Mouse (Mus musculus) spleen, postnatal 10 days (tissue): ENCODE measurements around the gene Fam90a1b.
"Not testable (repeated sequence)": the region's sequence is repeated elsewhere in the genome, so short reads cannot be mapped to it uniquely, and the experiment has no call there.

ENCODE experiments used
- DNase-seq, 2 experiments: peaks; one replicate each; pipeline ENCODE4 v3.0.0; 2021 to 2022; ENCODE audit warnings: low spot score in 2 of 2

Fam90a1b gene

DNA sequence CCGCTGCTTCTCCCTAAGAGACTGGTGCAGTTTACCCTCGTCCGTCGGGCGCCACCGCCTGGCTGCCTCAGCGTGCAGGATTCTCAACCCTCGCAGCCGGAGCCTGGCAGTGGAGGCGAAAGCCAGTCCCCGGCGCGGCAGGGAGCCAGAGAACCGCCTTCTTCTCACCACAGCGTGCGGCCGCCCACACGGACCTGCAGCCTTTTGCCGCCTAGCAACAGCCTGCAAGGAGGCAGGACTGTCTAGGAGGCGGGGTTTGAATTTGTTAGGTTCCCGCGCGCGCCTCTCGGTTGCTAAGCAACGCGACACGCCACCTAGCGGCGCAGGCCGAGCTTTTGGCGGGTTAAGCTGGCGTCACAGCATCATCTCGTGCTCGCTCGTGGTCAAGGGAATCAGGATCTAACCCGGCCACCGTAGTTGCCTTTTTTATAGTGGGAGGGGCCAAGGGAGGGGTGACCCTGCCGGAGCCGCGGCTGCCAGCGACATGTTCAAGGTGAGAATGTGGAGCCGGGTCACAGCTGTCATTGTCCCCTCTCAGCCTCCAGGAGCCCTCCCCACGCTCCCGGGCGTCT, at the start of gene Fam90a1b, which contains the start of gene Apoo:
Gene Fam90a1b, minus strand, starts transcription at position 108 of the 572 bp plus-strand sequence.
Gene Apoo, plus strand, starts transcription at position 448 of the 572 bp plus-strand sequence.
- DNase-seq, result peak; percentile 88 to 94

- DNase-seq, result no peak
Measured at GRCm38 (mm10) chrX:94408975-94409374, 42.4 kb upstream of the Fam90a1b start.

- DNase-seq, result no peak
Measured at GRCm38 (mm10) chrX:94378734-94379133, 12.2 kb upstream of the Fam90a1b start.

DNA sequence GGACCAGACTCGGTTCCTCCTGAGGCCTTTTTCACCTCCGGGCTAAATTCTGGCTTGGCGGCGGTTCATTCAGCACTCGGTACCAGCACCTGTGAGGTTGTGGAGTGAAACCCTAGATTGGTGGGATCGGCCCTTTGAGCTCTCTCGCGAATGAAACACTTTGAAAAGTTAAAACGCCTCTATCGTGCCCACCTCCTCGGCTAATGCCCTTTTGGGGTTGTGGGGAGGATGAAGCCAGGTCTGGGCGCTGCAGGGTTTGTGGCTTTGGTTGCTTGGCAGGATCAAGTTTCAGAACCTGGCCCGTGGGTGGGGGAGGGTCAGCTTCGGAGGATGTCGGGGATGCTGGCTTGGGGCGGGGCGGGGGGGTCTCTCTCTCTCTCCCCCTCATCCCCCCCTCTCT, 671 bp upstream of the Fam90a1b start:
- peak in 1 of 2 experiments; percentile 37 for DNase-seq

- no peak for DNase-seq
Measured at GRCm38 (mm10) chrX:94366029-94366428, 548 bp downstream of the Fam90a1b start.

GRCm38 (mm10) chrX:94365381-94365925, 1.1 kb downstream of the Fam90a1b start:
- no peak for DNase-seq

- DNase-seq, result not testable (repeated sequence)
Measured at GRCm38 (mm10) chrX:94343638-94344037, 22.9 kb downstream of the Fam90a1b start.

DNA sequence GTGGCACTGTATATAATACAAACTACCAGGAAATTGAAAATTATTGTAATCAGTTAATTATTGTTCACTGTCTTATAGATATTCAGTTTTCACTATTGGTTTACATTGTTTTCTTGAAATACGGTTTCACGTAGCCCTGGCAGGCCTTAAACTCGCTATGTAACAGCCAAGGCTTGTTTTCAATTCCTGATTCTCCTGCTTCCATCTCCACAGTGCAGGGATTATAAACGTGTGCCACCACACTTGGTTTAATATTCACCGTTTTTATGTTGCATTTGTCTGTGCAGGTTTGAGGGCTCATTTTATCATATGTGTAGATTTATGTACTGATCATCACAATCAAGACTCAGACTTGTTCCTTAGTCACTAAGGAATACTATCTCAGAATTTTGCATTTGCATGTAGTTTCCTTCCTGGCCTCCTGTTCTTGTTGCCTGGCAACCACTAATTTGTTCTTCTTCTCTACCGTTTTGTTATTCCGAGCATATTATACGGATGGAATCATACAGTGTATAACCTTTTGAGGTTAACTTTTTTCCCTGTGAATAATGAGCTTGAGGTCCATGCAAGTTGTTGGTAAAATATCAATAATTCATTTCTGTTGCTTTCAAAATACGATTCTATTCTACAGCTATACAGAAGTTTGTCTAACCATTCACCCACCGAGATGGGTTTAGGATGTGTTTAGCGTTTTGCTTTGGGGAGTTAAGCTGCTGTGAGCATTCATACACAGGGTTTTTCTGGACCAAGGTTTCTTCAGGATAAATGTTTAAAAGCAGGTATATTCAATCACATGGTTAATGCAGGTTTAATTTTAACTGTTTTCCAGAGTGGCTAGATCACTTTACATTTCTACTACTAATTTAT, 45.3 kb downstream of the Fam90a1b start:
- DNase-seq, result no peak
